Mouse (Mus musculus) E14TG2a.4 (cell line): ENCODE data around the gene Platr17.

Experiments used
- CTCF ChIP-seq: conservative IDR thresholded peaks from 2 replicates; pipeline ENCODE4 v1.5.1; 2014; ENCODE audit warnings: low read length
- NANOG ChIP-seq: IDR thresholded peaks from 2 replicates; pipeline ENCODE4 v1.6.1; 2014; ENCODE audit warnings: borderline replicate concordance, low read length, mixed read lengths
- POU5F1 ChIP-seq: IDR thresholded peaks from 2 replicates; pipeline ENCODE4 v1.6.1; 2014; ENCODE audit warnings: low read length, borderline replicate concordance

GRCm38 (mm10) chr17:33908331-33909076, 3.6 kb downstream of the Platr17 start:
- TF ChIP-seq CTCF (no peak), NANOG (no peak), POU5F1 (no peak)
